Mouse (Mus musculus) heart, embryonic 15.5 days (tissue): ENCODE measurements around the gene Itpr2. TPM values are rescaled to one million over a fixed set of nuclear protein-coding genes. Genes with fewer than 3 reads are reported as not detected.
A peak's percentile ranks its signal among the peaks of the same experiment; 100 is the strongest.

Experiments used
- ATAC-seq: fragments of 200-750 bp; cut with Nextera tagmentation; replicated peaks from 2 replicates; pipeline ENCODE4 v1.8.0; 2017; ENCODE audit warnings: low read depth, moderate TSS enrichment; ENCODE audit not compliant: insufficient number of reproducible peaks, insufficient read depth, low FRiP score
- H3K27ac ChIP-seq: fragments of 300-500 bp; sonication (generic); 2 replicates; pipeline ENCODE4 v1.5.1; 2015; ENCODE audit warnings: mild to moderate bottlenecking, inconsistent platforms
- H3K27me3 ChIP-seq: fragments of 300-500 bp; sonication (generic); 2 replicates; pipeline ENCODE4 v1.6.1; 2015; ENCODE audit warnings: inconsistent platforms
- H3K36me3 ChIP-seq: fragments of 300-500 bp; sonication (generic); 2 replicates; pipeline ENCODE4 v1.6.1; 2015; ENCODE audit warnings: mild to moderate bottlenecking, inconsistent platforms
- H3K4me1 ChIP-seq: fragments of 300-500 bp; sonication (generic); replicated peaks from 2 replicates; pipeline ENCODE4 v1.6.1; 2015; ENCODE audit warnings: inconsistent platforms
- H3K4me2 ChIP-seq: fragments of 300-500 bp; sonication (generic); 2 replicates; pipeline ENCODE4 v1.6.1; 2015; ENCODE audit warnings: inconsistent platforms, mild to moderate bottlenecking, moderate library complexity
- H3K4me3 ChIP-seq: fragments of 300-500 bp; sonication (generic); 2 replicates; pipeline ENCODE4 v1.5.1; 2015; ENCODE audit warnings: mild to moderate bottlenecking, inconsistent platforms
- H3K9ac ChIP-seq: fragments of 300-500 bp; sonication (generic); 2 replicates; pipeline ENCODE4 v1.6.1; 2015; ENCODE audit warnings: mild to moderate bottlenecking, inconsistent platforms
- H3K9me3 ChIP-seq: fragments of 300-500 bp; sonication (generic); replicated peaks from 2 replicates; pipeline ENCODE4 v1.6.1; 2016; ENCODE audit warnings: inconsistent platforms
- WGBS: fragments of 180-500 bp; shearing (Covaris S2); methylation state at CpG from one replicate; pipeline ENCODE4 v1.1.7; 2015; ENCODE audit warnings: mixed read lengths; 5-methylcytosine and 5-hydroxymethylcytosine counted together
- polyA plus RNA-seq: library from polyadenylated mRNA; unstranded; fragments of >200 nt; fragmentation: Nextera tagmentation; extraction: Ambion mirVana; gene quantifications from 2 replicates; pipeline ENCODE4 v1.2.1, GENCODE M21; 2015

Gene Itpr2
- polyA plus RNA-seq, 1 experiment from 2014 or later = 39.2 TPM

GRCm38 (mm10) chr6:146509891-146510290, 7.9 kb upstream of the Itpr2 start:
- Histone ChIP-seq H3K9ac (no peak overlapping the region), H3K4me3 (no peak overlapping the region), H3K9me3 (no peaks in the 10 kb centered on the region), H3K4me1 (peaks cover 23% of the 10 kb centered on the region), H3K4me2 (no peak overlapping the region), H3K27me3 (no peaks in the 10 kb centered on the region), H3K36me3 (no peaks in the 10 kb centered on the region), H3K27ac (no peak overlapping the region)
- 58% methylated on average over 2 of the region's 2 CpGs for WGBS
- no peak; the same call in 1 of the 2 replicates for ATAC-seq

- Histone ChIP-seq H3K4me1 (peaks cover 27% of the 10 kb centered on the region), H3K4me3 (no peak overlapping the region), H3K9ac (no peak overlapping the region), H3K27me3 (no peaks in the 10 kb centered on the region), H3K4me2 (no peak overlapping the region), H3K27ac (no peak overlapping the region), H3K36me3 (no peaks in the 10 kb centered on the region), H3K9me3 (no peaks in the 10 kb centered on the region)
- no peak for ATAC-seq
- WGBS = 67% methylated on average over 2 of the region's 2 CpGs
Observed at GRCm38 (mm10) chr6:146504459-146504858, 2.4 kb upstream of the Itpr2 start.

GRCm38 (mm10) chr6:146502856-146503255, 833 bp upstream of the Itpr2 start:
- Histone ChIP-seq H3K36me3 (no peaks in the 10 kb centered on the region), H3K9me3 (no peaks in the 10 kb centered on the region), H3K4me1 (peaks cover 37% of the 10 kb centered on the region), H3K27ac (peak overlapping the region; percentile 93), H3K4me2 (peak overlapping the region; percentile 95), H3K4me3 (peak overlapping the region; percentile 75), H3K27me3 (no peaks in the 10 kb centered on the region), H3K9ac (peak overlapping the region; percentile 82)
- no peak for ATAC-seq
- WGBS = 22% methylated on average over 3 of the region's 3 CpGs

- H3K4me2 ChIP-seq = peak overlapping the region; percentile 95
- peak overlapping the region; percentile 93 for H3K27ac ChIP-seq
- peaks cover 40% of the 10 kb centered on the region for H3K4me1 ChIP-seq
- H3K27me3 ChIP-seq = no peaks in the 10 kb centered on the region
- H3K9me3 ChIP-seq = no peaks in the 10 kb centered on the region
- H3K9ac ChIP-seq = peak overlapping the region; percentile 82
- peak; percentile 37 for ATAC-seq
- peak overlapping the region; percentile 75 for H3K4me3 ChIP-seq
- H3K36me3 ChIP-seq = no peaks in the 10 kb centered on the region
- under 1% methylated on average over 30 of the region's 30 CpGs for WGBS
Observed at GRCm38 (mm10) chr6:146501316-146501865, 632 bp downstream of the Itpr2 start.

GRCm38 (mm10) chr6:146500771-146501170, 1.3 kb downstream of the Itpr2 start:
- no peaks in the 10 kb centered on the region for H3K36me3 ChIP-seq
- no peak for ATAC-seq
- H3K9ac ChIP-seq = peak overlapping the region; percentile 82
- H3K4me2 ChIP-seq = peak overlapping the region; percentile 95
- H3K27ac ChIP-seq = peak overlapping the region; percentile 93
- H3K27me3 ChIP-seq = no peaks in the 10 kb centered on the region
- H3K9me3 ChIP-seq = no peaks in the 10 kb centered on the region
- WGBS = 49% methylated on average over 5 of the region's 5 CpGs
- peak overlapping the region; percentile 75 for H3K4me3 ChIP-seq
- peaks cover 40% of the 10 kb centered on the region for H3K4me1 ChIP-seq

GRCm38 (mm10) chr6:146500206-146500605, 1.8 kb downstream of the Itpr2 start:
- Histone ChIP-seq H3K4me3 (peak overlapping the region; percentile 75), H3K27ac (peak overlapping the region; percentile 93), H3K9ac (peak overlapping the region; percentile 82; the same call in 1 of the 2 replicates), H3K9me3 (no peaks in the 10 kb centered on the region), H3K4me1 (peaks cover 40% of the 10 kb centered on the region), H3K36me3 (no peaks in the 10 kb centered on the region), H3K27me3 (no peaks in the 10 kb centered on the region), H3K4me2 (peak overlapping the region; percentile 95)
- no peak for ATAC-seq
- WGBS = 64% methylated on average over 6 of the region's 6 CpGs

GRCm38 (mm10) chr6:146499566-146499965, 2.5 kb downstream of the Itpr2 start:
- no peak overlapping the region for H3K27ac ChIP-seq
- H3K9ac ChIP-seq = no peak overlapping the region
- no peaks in the 10 kb centered on the region for H3K36me3 ChIP-seq
- no peaks in the 10 kb centered on the region for H3K9me3 ChIP-seq
- H3K4me3 ChIP-seq = peak overlapping the region; percentile 75
- ATAC-seq = no peak
- H3K4me2 ChIP-seq = peak overlapping the region; percentile 95
- 76% methylated on average over 4 of the region's 4 CpGs for WGBS
- peaks cover 40% of the 10 kb centered on the region for H3K4me1 ChIP-seq
- H3K27me3 ChIP-seq = no peaks in the 10 kb centered on the region

GRCm38 (mm10) chr6:146498416-146498815, 3.6 kb downstream of the Itpr2 start:
- ATAC-seq = no peak

GRCm38 (mm10) chr6:146497866-146498265, 4.2 kb downstream of the Itpr2 start:
- H3K27ac ChIP-seq = no peak overlapping the region
- no peak for ATAC-seq

More at GRCm38 (mm10) chr6:146498416-146498815, 3.6 kb downstream of the Itpr2 start:
- Histone ChIP-seq H3K27me3 (no peaks in the 10 kb centered on the region), H3K4me2 (no peak overlapping the region), H3K9ac (no peak overlapping the region), H3K4me3 (no peak overlapping the region), H3K9me3 (no peaks in the 10 kb centered on the region), H3K36me3 (no peaks in the 10 kb centered on the region), H3K4me1 (peaks cover 39% of the 10 kb centered on the region), H3K27ac (no peak overlapping the region)
- WGBS = 73% methylated on average over 3 of the region's 3 CpGs

GRCm38 (mm10) chr6:146497435-146497834, 4.6 kb downstream of the Itpr2 start:
- no peak overlapping the region for H3K27ac ChIP-seq

More at GRCm38 (mm10) chr6:146497866-146498265, 4.2 kb downstream of the Itpr2 start:
- Histone ChIP-seq H3K4me1 (peaks cover 33% of the 10 kb centered on the region), H3K4me3 (no peak overlapping the region), H3K9me3 (no peaks in the 10 kb centered on the region), H3K9ac (no peak overlapping the region), H3K36me3 (no peaks in the 10 kb centered on the region), H3K27me3 (no peaks in the 10 kb centered on the region), H3K4me2 (no peak overlapping the region)
- 68% methylated on average over 4 of the region's 4 CpGs for WGBS

GRCm38 (mm10) chr6:146491680-146492079, 10.3 kb downstream of the Itpr2 start:
- no peaks in the 10 kb centered on the region for H3K36me3 ChIP-seq
- H3K9me3 ChIP-seq = no peaks in the 10 kb centered on the region
- no peak overlapping the region for H3K4me3 ChIP-seq
- H3K27ac ChIP-seq = no peak overlapping the region
- H3K4me1 ChIP-seq = peaks cover 12% of the 10 kb centered on the region
- ATAC-seq = no peak
- no peaks in the 10 kb centered on the region for H3K27me3 ChIP-seq
- WGBS = 64% methylated on average over 2 of the region's 2 CpGs
- H3K4me2 ChIP-seq = no peak overlapping the region
- no peak overlapping the region for H3K9ac ChIP-seq

More at GRCm38 (mm10) chr6:146497435-146497834, 4.6 kb downstream of the Itpr2 start:
- Histone ChIP-seq H3K4me2 (no peak overlapping the region), H3K9me3 (no peaks in the 10 kb centered on the region), H3K4me3 (no peak overlapping the region), H3K4me1 (peaks cover 31% of the 10 kb centered on the region), H3K36me3 (no peaks in the 10 kb centered on the region), H3K9ac (no peak overlapping the region), H3K27me3 (no peaks in the 10 kb centered on the region)
- 77% methylated on average over 3 of the region's 3 CpGs for WGBS
- no peak for ATAC-seq

GRCm38 (mm10) chr6:146490416-146490960, 11.5 kb downstream of the Itpr2 start:
- peak overlapping the region; percentile 25; the same call in 1 of the 2 replicates for H3K27ac ChIP-seq
- WGBS = 79% methylated on average over 9 of the region's 9 CpGs
- no peak overlapping the region for H3K4me3 ChIP-seq
- no peak for ATAC-seq
- H3K27me3 ChIP-seq = no peaks in the 10 kb centered on the region
- no peak overlapping the region for H3K9ac ChIP-seq
- no peaks in the 10 kb centered on the region for H3K9me3 ChIP-seq
- H3K4me1 ChIP-seq = peaks cover 15% of the 10 kb centered on the region
- no peak overlapping the region for H3K4me2 ChIP-seq
- no peaks in the 10 kb centered on the region for H3K36me3 ChIP-seq
